Mouse (Mus musculus): ENCODE results near the gene Sprr1b.

- TF ChIP-seq CTCF (IDR thresholded peaks at IDR 0.05; ENCODE audit: low read depth, low read length), result no peak
- no peak for TF ChIP-seq POLR2A (IDR thresholded peaks at IDR 0.05; ENCODE audit: borderline replicate concordance, low read depth, low read length)
Observed at GRCm38 (mm10) chr3:92432282-92432681, 6.3 kb downstream of the Sprr1b start, which contains the start of gene Sprr2k.
